Mouse (Mus musculus) hindbrain, embryonic 11.5 days (tissue): ENCODE measurements around the gene Olfr203. TPM values are rescaled to one million over a fixed set of nuclear protein-coding genes. Genes with fewer than 3 reads are reported as not detected.
"Not testable (repeated sequence)": the region's sequence is repeated elsewhere in the genome, so short reads cannot be mapped to it uniquely, and the experiment has no call there.

Experiments
- ATAC-seq: fragments of 200-750 bp; cut with Nextera tagmentation; 2 replicates; pipeline ENCODE4 v1.8.0; 2017; ENCODE audit warnings: mild to moderate bottlenecking, moderate TSS enrichment, moderate library complexity; ENCODE audit not compliant: low FRiP score
- DNase-seq: peaks from one replicate; pipeline ENCODE4 v3.0.0-alpha.2; 2015; ENCODE audit warnings: low spot score
- H3K27ac ChIP-seq: fragments of 300-500 bp; sonication (generic); 2 replicates; pipeline ENCODE4 v1.5.1; 2014; ENCODE audit warnings: mild to moderate bottlenecking, low read depth, low read length
- H3K27me3 ChIP-seq: fragments of 300-500 bp; sonication (generic); 2 replicates; pipeline ENCODE4 v1.6.1; 2014; ENCODE audit warnings: mild to moderate bottlenecking, low read length, moderate library complexity, mixed read lengths; ENCODE audit not compliant: control insufficient read depth, insufficient read depth
- H3K36me3 ChIP-seq: fragments of 300-500 bp; sonication (generic); 2 replicates; pipeline ENCODE4 v1.6.1; 2014; ENCODE audit warnings: mild to moderate bottlenecking, low read length, moderate library complexity, mixed read lengths; ENCODE audit not compliant: control insufficient read depth, insufficient read depth
- H3K4me1 ChIP-seq: fragments of 300-500 bp; sonication (generic); replicated peaks from 2 replicates; pipeline ENCODE4 v1.6.1; 2014; ENCODE audit warnings: low read length, mixed read lengths; ENCODE audit not compliant: control insufficient read depth, insufficient read depth
- H3K4me2 ChIP-seq: fragments of 300-500 bp; sonication (generic); replicated peaks from 2 replicates; pipeline ENCODE4 v1.6.1; 2014; ENCODE audit warnings: mild to moderate bottlenecking, low read depth, low read length
- H3K4me3 ChIP-seq: fragments of 300-500 bp; sonication (generic); 2 replicates; pipeline ENCODE4 v1.5.1; 2014; ENCODE audit warnings: low read depth, low read length
- H3K9ac ChIP-seq: fragments of 300-500 bp; sonication (generic); 2 replicates; pipeline ENCODE4 v1.6.1; 2014; ENCODE audit warnings: low read depth, low read length
- H3K9me3 ChIP-seq: fragments of 300-500 bp; sonication (generic); 2 replicates; pipeline ENCODE4 v1.6.1; 2016; ENCODE audit warnings: low read length; ENCODE audit not compliant: control insufficient read depth
- WGBS: fragments of 180-500 bp; shearing (Covaris S2); extraction: QIAGEN DNeasy Blood & Tissue Kit; methylation state at CpG from one replicate; pipeline ENCODE4 v1.1.7; 2014; 5-methylcytosine and 5-hydroxymethylcytosine counted together
- polyA plus RNA-seq: library from polyadenylated mRNA; unstranded; fragments of >200 nt; fragmentation: Nextera tagmentation; extraction: Ambion mirVana; gene quantifications from 2 replicates; pipeline ENCODE4 v1.2.1, GENCODE M21; 2014

The Olfr203 gene
- not detected in 2 replicates for polyA plus RNA-seq

DNA sequence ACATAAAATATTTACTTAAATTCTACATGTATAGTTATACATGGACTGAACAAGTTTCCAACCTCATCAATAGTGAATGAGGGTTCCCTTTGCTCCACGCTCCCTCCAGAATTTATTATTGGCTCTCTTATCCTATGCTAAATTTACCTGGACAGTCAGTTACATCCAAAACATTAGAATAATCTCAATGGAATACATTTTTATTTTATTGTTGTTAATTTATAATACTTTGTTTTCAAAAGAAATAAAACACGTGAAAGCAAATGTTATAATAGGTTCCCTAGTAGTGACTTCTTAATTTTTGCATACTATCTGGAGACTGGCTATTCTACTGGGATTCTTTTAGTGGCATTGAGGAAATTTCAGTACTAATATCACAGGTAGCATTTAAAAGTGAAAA is at the start of gene Olfr203:
Gene Olfr203 (plus strand): TSS at position 301 of the 400 bp plus-strand sequence.
- WGBS, result 90% methylated on average over 2 of the region's 2 CpGs
- H3K4me3 ChIP-seq, result no peak within 1 kb of the TSS
- DNase-seq (no peak), ATAC-seq (no peak)
- H3K4me1 ChIP-seq, result no peaks in the 10 kb centered on the region
- H3K27ac ChIP-seq, result no peak within 1 kb of the TSS
- no peaks in the 10 kb centered on the region for H3K36me3 ChIP-seq
- H3K27me3 ChIP-seq, result no peaks in the 10 kb centered on the region
- no peaks in the 10 kb centered on the region for H3K9me3 ChIP-seq
- H3K9ac ChIP-seq, result no peak within 1 kb of the TSS
- no peak within 1 kb of the TSS for H3K4me2 ChIP-seq

- no peaks in the 10 kb centered on the region for H3K4me1 ChIP-seq
- H3K4me2 ChIP-seq, result no peak overlapping the region
- ATAC-seq (no peak), DNase-seq (no peak)
- H3K27ac ChIP-seq, result no peak overlapping the region
- 90% methylated on average over 17 of the region's 17 CpGs for WGBS
- no peak overlapping the region for H3K4me3 ChIP-seq
- no peaks in the 10 kb centered on the region for H3K27me3 ChIP-seq
- no peaks in the 10 kb centered on the region for H3K9me3 ChIP-seq
- H3K36me3 ChIP-seq, result no peaks in the 10 kb centered on the region
- H3K9ac ChIP-seq, result no peak overlapping the region
Observed at GRCm38 (mm10) chr16:59249684-59250083, 49.0 kb upstream of the Olfr203 start.

GRCm38 (mm10) chr16:59269097-59269496 is 29.6 kb upstream of the Olfr203 start:
- H3K4me1 ChIP-seq, H3K4me2 ChIP-seq, ATAC-seq, H3K27ac ChIP-seq, H3K9ac ChIP-seq, H3K36me3 ChIP-seq, DNase-seq, H3K27me3 ChIP-seq, H3K9me3 ChIP-seq, H3K4me3 ChIP-seq: not testable (repeated sequence)
- 77% methylated on average over 4 of the region's 4 CpGs for WGBS

DNA sequence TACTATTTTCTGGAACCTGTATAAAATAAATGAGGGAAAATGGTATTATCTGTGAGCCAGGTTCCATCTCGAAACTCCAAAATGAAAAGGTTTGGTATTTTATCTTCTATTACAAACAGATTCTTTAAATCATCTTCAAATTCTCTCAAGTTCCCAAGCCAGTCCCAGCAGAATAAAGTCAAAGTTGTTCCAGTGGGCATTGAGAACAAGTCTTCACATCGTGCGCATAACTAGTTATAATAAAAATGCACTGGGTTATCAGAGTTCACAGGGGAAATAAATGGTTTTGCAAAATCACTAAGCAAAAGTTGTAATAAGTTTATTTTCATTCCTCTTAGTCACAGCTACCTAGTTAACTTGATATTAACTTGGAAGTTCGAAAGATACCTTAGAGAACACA is 26.1 kb upstream of the Olfr203 start, which contains the start of gene Olfr201:
Gene Olfr201 (minus strand): TSS at position 101 of the 400 bp plus-strand sequence.
- H3K9me3 ChIP-seq, H3K4me1 ChIP-seq, H3K4me3 ChIP-seq, H3K27ac ChIP-seq, H3K4me2 ChIP-seq, H3K9ac ChIP-seq, ATAC-seq, H3K36me3 ChIP-seq, DNase-seq, H3K27me3 ChIP-seq: not testable (repeated sequence)
- 90% methylated on average over 4 of the region's 4 CpGs for WGBS

DNA sequence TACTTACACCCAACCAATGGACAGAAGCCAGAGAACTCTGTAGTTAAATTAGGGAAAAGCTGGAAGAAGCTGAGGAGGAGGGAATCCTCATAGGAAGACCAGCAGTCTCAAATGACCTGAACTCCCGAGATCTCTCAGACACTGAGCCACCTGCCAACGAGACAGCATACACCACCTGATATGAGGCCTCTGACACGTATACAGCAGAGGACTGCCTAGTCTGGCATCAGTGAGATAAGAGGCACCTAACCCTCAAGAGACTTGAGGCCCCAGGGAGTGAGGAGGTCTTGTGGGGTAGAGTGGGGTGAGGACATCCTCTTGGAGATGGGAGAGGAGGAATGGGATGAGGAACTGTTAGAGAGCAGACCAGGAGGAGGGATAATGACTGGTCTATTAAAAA is 18.1 kb upstream of the Olfr203 start:
- no peak for ATAC-seq
- DNase-seq, result no peak
- no peaks in the 10 kb centered on the region for H3K9me3 ChIP-seq
- no peaks in the 10 kb centered on the region for H3K27me3 ChIP-seq
- H3K36me3 ChIP-seq, result no peaks in the 10 kb centered on the region
- no peak overlapping the region for H3K4me2 ChIP-seq
- H3K4me1 ChIP-seq, result no peaks in the 10 kb centered on the region
- no peak overlapping the region for H3K9ac ChIP-seq
- no peak overlapping the region for H3K4me3 ChIP-seq
- no peak overlapping the region for H3K27ac ChIP-seq
- 75% methylated on average over 3 of the region's 3 CpGs for WGBS

GRCm38 (mm10) chr16:59283476-59283875 is 15.2 kb upstream of the Olfr203 start:
- WGBS, result 79% methylated on average over 1 of the region's 1 CpGs
- DNase-seq (no peak), ATAC-seq (no peak)

DNA sequence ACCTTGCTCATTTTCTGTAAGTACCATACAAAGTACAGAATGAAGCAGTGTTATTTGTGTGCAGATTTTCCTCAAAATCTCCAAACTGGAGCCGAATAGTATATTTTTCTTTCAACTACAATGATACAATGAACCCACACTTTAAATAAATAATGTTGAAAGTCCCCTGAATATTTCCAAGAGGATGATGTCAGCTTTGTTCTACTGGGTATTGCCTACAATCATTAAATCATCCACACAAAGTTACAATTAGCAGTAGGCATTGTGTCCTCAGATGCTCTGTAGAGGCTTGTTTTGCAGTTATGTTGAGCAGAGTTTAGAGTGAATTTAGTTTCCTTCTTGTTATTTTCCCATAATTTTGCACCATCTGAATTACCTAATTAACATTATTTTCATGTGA is 12.0 kb upstream of the Olfr203 start, which contains the start of gene Olfr202:
Gene Olfr202 (minus strand): TSS at position 101 of the 400 bp plus-strand sequence.
- H3K27ac ChIP-seq, result no peak within 1 kb of the TSS
- WGBS, result 100% methylated on average over 1 of the region's 1 CpGs
- no peaks in the 10 kb centered on the region for H3K27me3 ChIP-seq
- no peak within 1 kb of the TSS for H3K9ac ChIP-seq
- H3K4me3 ChIP-seq, result no peak within 1 kb of the TSS
- no peaks in the 10 kb centered on the region for H3K4me1 ChIP-seq
- ATAC-seq (no peak), DNase-seq (no peak)
- H3K36me3 ChIP-seq, result no peaks in the 10 kb centered on the region
- H3K4me2 ChIP-seq, result no peak within 1 kb of the TSS
- H3K9me3 ChIP-seq, result no peaks in the 10 kb centered on the region

More at GRCm38 (mm10) chr16:59283476-59283875, 15.2 kb upstream of the Olfr203 start:
- Histone ChIP-seq H3K9me3 (no peaks in the 10 kb centered on the region), H3K36me3 (no peaks in the 10 kb centered on the region), H3K4me3 (no peak overlapping the region), H3K9ac (no peak overlapping the region), H3K27me3 (no peaks in the 10 kb centered on the region), H3K4me1 (no peaks in the 10 kb centered on the region), H3K27ac (no peak overlapping the region), H3K4me2 (no peak overlapping the region)

GRCm38 (mm10) chr16:59287576-59287975 is 11.1 kb upstream of the Olfr203 start:
- not testable (repeated sequence) for H3K4me2 ChIP-seq, H3K27ac ChIP-seq, H3K9me3 ChIP-seq, H3K9ac ChIP-seq, DNase-seq, H3K36me3 ChIP-seq, H3K4me1 ChIP-seq, ATAC-seq, H3K27me3 ChIP-seq, H3K4me3 ChIP-seq
- 82% methylated on average over 9 of the region's 9 CpGs for WGBS

GRCm38 (mm10) chr16:59318148-59318547 is 19.5 kb downstream of the Olfr203 start, which contains the start of gene Olfr204:
Gene Olfr204 (minus strand): TSS chr16:59318248.
- H3K27ac ChIP-seq, result no peak within 1 kb of the TSS
- no peak within 1 kb of the TSS for H3K4me3 ChIP-seq
- no peaks in the 10 kb centered on the region for H3K4me1 ChIP-seq
- no peaks in the 10 kb centered on the region for H3K27me3 ChIP-seq
- no peak within 1 kb of the TSS for H3K9ac ChIP-seq
- DNase-seq (no peak), ATAC-seq (no peak)
- no peaks in the 10 kb centered on the region for H3K36me3 ChIP-seq
- no peaks in the 10 kb centered on the region for H3K9me3 ChIP-seq
- H3K4me2 ChIP-seq, result no peak within 1 kb of the TSS
